Mouse (Mus musculus) mesoderm, embryonic 11.5 days (tissue): ENCODE measurements around the gene Gm17660.
A peak's percentile ranks its signal among the peaks of the same experiment; 100 is the strongest.
"Not testable (repeated sequence)": the region's sequence is repeated elsewhere in the genome, so short reads cannot be mapped to it uniquely, and the experiment has no call there.

Experiments used
- DNase-seq: peaks from one replicate; pipeline ENCODE4 v3.0.0-alpha.2; 2012; ENCODE audit warnings: low read depth, low spot score

Gm17660 gene

GRCm38 (mm10) chr5:104043704-104044103 lies 33.7 kb downstream of the Gm17660 start:
- DNase-seq: no peak

- DNase-seq: no peak
Measured at GRCm38 (mm10) chr5:104042906-104043305, 34.5 kb downstream of the Gm17660 start.

- DNase-seq: peak; percentile 49
Measured at GRCm38 (mm10) chr5:104039154-104039932, 38.1 kb downstream of the Gm17660 start.

GRCm38 (mm10) chr5:104036686-104037085 lies 40.7 kb downstream of the Gm17660 start:
- no peak for DNase-seq

- no peak for DNase-seq
Measured at GRCm38 (mm10) chr5:104035824-104036223, 41.6 kb downstream of the Gm17660 start.

- DNase-seq: no peak
Measured at GRCm38 (mm10) chr5:104035066-104035465, 42.3 kb downstream of the Gm17660 start.

GRCm38 (mm10) chr5:104032434-104033097 lies 44.8 kb downstream of the Gm17660 start:
- DNase-seq: no peak

GRCm38 (mm10) chr5:104025245-104025854 lies 52.1 kb downstream of the Gm17660 start:
- no peak for DNase-seq

- DNase-seq: no peak
Measured at GRCm38 (mm10) chr5:104024762-104025161, 52.6 kb downstream of the Gm17660 start.

- not testable (repeated sequence) for DNase-seq
Measured at GRCm38 (mm10) chr5:104024193-104024592, 53.2 kb downstream of the Gm17660 start.

- no peak for DNase-seq
Measured at GRCm38 (mm10) chr5:104023289-104024020, 54.0 kb downstream of the Gm17660 start.

GRCm38 (mm10) chr5:104022558-104022957 lies 54.9 kb downstream of the Gm17660 start:
- DNase-seq: no peak

GRCm38 (mm10) chr5:104021597-104022378 lies 55.6 kb downstream of the Gm17660 start, which contains the start of gene Hsd17b11:
TSS of gene Hsd17b11 (minus strand) at chr5:104021919.
- peak; percentile 79 for DNase-seq
